Mouse (Mus musculus) liver (tissue): ENCODE measurements around the gene Hsdl2.
"Not testable (repeated sequence)": the region's sequence is repeated elsewhere in the genome, so short reads cannot be mapped to it uniquely, and the experiment has no call there.

Experiments used
- DNase-seq: peaks from one replicate; pipeline ENCODE4 v3.0.0-alpha.2; 2020; ENCODE audit warnings: mixed read lengths

The Hsdl2 gene

DNA sequence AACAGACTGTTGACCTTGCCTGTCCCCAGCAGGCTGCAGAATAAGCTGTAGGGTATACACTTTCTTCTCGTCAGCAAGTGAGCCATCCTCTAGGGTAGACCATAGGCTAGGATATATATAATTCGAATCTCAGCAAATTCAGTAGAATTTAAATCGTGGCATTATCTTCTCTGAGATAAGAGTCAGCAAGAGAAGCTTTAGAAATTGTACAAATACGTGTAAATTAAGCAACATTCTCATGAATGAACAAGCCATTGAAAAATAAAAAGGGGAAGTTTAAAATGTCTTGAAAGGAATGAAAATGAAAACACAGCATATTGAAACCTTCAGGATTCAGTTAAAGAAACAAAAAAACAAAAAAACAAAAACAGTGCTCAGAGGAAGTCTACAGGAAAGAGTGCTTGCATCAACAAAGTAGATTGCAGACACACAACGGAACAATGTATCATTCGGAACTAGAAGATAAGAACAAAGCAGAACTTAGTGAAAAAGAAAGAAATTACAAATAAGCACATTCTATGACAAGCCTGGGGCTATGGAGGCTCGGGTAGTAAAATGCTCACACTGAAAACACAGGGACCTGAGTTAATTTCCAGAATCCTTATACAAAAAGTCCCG lies 15.7 kb upstream of the Hsdl2 start:
- no peak for DNase-seq

DNA sequence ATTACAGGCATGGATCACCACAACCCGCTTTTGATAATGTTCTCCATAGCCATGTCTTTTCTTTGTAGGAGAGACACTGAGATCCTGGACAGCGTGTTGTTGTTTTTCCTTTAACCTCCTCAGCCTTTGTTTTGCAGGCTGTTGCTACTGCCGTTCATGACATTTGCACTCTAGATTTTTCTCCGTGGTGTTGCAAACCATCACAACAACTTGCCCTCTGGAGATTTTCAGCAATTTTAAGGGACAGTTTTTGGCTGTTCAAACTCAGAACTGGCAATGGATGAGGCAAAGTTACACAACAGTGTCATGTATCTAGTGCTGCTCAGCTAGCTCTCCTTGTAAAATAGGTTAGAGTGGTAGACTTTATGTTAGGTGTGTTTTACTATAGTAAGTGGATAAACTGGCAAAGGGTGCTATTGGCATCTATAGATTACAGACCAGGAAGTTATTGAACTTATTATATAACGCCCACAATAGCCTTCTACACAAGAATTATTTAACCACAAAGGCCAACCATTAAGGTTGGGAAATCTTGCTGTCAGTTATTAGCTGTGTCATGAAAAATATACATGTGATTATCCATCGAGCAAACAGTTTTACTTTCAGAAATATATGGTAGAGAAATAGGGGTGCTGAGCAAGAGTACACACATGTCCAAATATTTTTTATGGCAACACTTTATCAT lies 13.6 kb upstream of the Hsdl2 start:
- no peak for DNase-seq

DNA sequence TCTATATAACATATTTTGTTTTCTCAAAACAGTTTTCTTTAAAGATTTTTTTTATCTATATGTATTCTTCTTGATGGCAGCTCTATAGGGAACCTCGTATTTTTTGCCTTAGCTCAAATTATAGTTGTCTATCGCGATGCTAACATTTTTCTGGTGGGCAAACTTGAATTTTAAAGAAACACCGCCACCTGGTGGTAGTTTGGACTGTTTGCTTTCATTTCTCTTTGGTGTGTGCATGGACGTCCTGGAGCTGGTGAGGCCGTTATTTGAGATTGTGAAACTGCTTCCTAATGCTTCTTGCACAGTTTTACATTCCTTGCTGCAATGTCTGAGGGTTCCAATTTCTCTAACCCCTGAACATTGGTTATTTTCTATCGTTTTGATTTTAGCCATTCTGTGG lies 11.8 kb upstream of the Hsdl2 start:
- peak; percentile 80 for DNase-seq

DNA sequence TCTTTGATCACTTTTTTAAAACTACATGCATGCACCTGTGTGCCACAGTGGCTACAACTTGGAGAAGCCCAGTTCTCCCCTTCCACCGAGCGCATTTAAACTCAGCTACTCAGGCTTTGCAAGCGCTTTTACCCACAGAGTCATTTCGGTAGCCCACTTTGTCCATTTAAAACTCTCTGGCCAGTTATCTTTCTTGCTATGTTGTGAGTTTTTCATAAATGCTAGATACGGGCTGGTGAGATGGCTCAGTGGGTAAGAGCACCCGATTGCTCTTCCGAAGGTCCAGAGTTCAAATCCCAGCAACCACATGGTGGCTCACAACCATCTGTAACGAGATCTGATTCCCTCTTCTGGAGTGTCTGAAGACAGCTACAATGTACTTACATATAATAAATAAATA lies 10.8 kb upstream of the Hsdl2 start:
- not testable (repeated sequence) for DNase-seq

DNA sequence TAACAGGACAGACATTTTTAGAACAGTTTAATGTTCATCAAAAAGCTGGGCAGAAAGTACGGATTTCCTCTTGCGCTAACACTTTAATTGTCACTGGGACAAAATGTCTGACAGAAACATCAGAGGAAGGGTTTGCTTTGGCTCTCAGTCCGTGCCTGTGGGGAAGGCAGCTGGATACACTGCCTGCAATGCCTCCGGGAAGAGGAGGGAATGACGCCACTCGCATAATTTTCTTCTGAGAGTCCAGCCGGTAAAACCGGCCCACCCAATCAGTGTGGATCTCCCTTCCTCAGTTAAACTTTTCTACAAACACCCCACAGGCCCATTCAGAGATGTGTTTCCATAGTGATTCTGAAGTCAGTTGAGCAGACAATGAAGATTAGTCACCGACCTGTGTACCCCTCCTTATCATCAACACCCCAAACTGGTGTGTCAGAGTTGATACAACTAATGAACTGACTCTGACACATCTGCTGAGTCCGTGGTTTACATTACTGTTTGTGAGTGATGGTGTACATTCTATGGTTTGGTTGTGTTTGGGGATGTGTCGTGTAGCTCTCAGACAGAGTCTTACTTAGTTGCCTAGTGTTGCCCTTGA lies 8.7 kb upstream of the Hsdl2 start:
- DNase-seq: peak; percentile 19

DNA sequence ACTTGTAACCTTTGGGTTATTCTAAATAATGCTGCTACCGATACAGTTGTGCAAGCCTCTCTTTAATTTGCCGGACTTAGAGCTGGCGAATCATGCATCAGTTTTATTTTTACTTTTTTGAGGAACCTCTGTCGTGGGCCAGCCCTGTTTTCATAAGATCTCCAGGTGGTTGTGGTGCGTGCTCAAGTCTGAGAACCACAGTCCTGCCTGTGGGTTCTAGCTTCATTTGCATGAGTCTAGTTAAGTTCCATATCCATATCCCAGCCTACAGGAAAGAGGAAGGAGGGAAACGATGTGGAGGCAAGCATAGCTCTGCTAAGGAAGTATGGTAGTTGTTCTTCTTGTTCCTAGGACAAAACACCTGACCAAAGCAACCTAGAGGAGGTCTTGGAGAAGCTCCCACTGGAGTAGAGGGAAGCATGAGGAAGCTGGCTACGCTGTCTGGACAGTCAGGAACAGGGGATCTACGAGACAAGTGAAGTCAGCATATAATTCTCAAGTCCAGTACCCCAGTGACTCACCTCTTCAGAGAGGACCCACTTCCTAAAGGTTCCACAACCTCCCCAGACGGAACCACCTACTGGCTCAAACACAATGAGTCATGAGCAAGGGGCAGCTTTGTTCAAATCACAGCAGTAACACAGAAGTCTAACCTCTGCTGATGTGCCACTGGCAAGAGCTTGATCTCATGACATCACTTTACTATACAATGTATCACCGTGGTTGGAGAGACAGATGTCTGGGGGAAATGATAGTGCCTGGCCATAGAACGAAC lies 6.0 kb upstream of the Hsdl2 start:
- no peak for DNase-seq

DNA sequence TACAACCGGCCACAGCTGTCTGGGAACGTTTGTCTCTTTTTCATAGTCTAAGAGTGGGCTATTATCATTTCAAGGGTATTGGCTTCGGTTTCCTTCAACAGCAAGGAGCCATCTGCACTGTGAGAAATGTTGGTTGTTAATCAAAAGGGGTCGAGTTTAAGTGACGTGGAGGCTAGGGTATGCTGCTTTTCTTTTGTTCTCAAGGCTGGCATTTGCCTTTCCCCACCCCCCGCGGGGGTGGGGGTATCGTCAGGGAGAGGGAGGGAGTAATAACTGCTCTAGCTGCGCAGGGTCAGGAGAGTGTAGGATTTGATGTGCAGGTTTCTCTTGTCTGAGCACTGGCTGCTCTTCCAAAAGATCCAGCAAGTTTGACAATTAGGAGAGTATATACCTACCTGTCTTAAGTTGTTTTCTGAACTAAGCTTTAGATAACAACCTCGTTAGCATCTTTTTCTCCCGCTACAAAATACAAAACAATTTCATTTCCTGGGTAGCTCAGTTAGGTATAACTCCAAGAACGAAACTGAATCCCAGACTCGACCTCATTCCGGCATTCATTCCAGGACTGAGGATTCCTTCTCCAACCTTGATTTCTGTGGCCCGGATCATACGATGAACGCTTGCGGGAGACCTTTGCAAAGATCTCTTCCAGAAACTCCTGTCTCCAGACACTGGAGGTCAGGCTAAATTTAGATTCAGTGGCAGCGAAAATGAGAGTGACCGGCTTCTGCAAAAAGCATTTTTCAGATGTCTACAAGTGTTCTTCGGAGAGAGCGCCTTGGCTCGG lies 675 bp upstream of the Hsdl2 start:
- DNase-seq: peak; percentile 52

DNA sequence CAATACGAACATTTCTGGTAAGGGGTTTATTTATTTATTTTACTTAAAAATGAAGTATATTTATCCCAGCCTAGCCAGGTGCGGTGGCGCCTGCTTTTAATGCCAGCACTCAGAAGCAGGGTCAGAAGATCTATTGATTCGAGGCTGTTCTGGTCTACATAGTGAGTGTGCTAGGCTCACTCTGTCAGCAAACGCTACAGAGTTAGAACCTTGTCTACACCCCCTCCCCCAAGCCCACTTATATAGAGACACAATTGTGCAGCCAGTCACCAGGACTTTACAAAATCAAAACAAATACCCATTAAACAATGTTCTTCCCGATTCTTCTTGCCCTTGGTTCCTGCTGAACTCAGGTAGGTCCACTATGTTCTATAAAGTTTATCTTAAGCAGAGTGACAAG lies 823 bp downstream of the Hsdl2 start:
- no peak for DNase-seq

DNA sequence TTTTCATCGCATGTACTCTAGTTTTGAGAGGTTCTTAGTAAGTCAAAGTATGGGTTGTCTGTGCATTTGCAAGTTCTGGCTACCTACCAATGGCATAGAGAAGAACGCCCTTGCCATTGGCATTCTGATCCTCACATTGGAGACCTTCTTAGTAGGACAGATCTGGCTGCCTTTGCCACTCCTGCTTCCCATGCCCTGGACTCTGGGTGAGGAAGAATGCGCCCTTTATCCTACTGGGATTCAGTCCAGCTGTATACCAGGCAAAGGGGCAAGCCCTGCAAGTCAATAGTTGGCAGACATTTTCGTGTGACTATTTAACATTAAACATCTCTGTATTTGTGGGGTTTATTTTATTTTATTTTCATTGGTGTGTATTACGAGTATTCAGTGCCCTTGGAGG lies 3.7 kb downstream of the Hsdl2 start:
- DNase-seq: no peak

DNA sequence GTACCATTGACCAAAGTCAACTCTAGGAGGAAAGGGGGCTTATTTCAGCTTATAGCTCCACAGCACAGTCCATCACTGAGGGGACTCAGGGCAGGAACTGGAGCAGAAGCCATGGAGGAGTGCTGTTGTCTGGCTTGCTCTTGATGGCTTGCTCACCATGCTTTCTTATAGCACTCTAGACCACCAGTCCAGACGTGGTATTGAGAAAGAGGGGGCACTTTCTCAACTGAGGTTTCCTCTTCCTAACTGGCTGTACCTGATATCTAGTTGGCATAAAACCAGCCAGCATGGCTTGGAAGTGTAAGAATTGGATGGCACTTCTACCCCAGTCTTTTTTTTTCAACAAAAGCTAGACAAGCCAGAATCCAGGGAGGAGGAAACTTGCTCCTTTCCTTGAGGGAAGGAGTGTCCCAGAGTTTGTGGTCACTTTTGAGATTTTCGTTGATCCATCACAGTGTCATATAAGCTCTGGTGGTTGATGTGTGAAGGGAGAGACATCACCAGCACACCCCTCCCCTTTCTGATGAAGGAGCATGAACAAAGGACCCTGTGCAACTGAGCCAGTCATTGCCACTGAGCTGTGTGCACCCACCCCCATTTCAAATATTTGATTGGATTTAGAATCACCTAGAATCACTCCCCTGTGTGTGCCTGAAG lies 6.0 kb downstream of the Hsdl2 start:
- DNase-seq: no peak

DNA sequence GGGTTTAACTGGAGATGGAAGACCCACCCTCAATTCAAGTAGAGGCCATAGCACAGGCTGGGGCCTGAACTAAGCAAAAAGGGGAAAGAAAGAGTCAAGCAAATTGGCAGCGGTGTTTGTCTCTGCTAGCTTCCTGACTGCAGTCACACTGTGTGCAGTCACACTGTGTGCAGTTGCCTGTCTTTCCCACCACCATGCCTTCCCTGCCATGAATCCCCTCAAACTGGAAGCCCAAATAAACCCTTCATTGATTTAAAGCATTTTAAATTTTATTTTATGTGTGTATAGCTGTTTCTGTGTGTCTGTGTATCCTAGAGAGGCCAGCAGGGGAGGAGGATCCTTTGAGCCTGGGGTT lies 6.5 kb downstream of the Hsdl2 start:
- DNase-seq: no peak

DNA sequence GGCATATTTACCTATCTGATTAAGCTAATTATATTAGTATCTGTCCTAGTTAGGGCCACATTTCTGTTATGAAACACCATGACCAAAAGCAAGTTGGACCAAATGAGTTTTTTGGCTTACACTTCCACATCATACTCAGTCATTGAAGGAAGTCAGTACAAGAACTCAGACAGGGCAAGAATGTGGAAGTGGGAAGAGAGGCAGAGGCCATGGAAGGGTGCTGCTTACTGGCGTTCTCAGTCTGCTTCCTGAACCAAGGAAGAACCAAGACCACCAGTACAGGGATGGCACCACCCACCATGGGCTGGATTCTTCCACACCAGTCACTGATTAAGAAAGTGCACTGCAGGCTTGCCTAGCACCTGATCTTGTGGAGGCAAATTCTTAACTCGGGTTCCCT lies 13.3 kb downstream of the Hsdl2 start:
- DNase-seq: no peak

DNA sequence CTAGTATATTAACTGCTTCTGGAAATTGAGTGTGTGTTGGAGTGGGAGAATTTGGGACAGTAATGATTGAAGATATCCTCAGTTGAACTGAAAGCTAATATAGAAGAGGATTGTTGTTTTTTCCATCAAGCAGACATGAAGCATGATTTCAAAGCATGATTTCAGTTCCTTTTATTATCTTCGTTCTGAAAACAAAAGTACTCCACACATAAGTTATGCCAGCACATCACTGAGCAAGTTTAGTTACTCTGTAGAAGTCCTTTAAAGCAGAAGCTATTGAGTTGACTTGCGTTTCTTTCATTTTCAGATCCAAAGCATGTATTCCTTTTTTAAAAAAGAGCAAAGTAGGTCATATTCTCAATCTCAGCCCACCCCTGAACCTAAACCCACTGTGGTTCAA lies 15.2 kb downstream of the Hsdl2 start:
- no peak for DNase-seq

DNA sequence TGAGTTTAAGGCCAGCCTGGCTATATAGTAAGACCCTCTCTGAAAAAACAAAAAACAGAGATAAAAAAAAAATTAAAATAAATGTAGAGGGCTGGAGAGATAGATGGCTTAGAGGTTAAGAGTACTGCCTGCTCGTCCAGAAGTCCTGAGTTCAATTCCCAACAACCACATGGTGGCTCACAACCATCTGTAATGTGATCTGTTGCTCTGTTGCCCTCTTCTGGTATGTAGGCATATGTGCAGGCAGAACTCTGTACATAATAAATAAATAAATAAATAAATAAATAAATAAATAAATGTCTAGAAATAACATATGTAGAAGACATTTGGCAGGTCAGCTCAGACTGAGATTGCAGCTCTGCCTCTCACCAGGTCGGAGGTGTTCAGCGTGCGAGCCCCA lies 21.3 kb downstream of the Hsdl2 start:
- DNase-seq: no peak

DNA sequence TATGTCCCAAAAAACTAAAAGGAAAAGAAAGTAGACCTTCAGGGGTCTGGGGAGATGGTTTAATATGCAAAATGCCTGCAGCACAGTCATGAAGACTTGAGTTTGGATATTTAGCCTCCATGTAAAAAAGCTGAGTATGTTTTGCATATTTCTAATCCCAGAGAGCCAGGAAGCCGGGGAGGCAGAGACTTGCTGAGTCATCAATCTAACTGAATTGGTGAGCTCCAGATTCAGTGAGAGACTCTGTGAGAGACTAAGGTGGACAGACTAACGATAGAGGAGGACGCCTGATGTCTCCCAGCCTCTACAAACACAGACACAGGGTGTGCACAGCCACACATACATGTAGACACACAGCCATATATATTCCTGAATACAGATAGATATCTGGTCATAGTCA lies 23.5 kb downstream of the Hsdl2 start:
- DNase-seq: no peak

DNA sequence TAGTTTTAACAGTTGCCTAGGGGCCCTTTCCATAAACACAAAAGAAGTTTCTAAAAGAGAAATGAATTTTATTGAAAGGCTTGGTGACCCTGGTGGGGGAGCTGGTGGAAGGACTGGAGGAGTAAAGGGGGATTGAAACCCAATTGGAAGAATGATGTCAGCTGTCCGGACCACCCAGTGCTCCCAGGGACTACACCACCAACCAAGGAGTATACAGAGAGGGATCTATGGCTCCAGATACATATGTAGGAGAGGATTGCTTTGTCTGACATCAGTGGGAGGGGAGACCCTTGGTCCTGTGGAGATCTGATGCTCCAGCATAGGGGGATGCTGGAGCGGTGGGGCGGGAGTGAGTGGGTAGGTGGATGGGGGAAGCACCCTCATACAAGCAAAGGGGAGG lies 24.1 kb downstream of the Hsdl2 start:
- no peak for DNase-seq

DNA sequence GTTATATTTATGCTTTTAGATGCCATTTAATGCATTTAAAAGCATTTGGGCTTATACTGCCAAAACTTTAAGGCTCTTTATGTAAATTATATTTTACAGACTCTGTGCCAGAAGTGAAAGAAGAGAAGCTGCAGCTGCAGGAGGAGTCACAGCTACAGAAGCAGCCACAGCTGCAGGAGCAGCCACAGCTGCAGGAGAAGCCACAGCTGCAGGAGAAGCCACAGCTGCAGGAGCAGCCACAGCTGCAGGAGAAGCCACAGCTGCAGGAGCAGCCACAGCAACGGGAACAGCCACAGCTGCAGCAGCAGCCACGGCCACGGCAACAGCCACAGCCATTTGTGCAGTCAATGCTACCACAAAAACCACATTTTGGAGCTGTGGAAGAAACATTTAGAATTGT lies 29.0 kb downstream of the Hsdl2 start:
- no peak for DNase-seq

DNA sequence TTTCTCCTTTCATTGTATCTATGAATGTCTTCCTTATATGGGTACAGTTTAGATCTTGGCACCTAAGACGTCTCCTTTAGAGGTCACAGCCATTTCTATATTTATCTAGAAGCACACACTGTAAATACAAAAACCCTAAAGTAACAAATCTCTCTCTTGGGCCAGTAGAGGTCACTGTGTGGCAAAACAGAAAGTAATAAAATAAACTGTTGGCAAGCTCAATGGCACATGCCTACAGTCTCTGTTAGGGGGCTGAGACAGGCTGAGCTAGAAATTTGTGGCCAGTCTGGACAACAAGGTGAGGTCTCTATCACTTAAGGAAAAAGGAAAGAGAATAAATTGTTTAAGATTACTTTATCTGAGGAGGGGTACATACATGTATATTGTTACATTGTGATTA lies 33.6 kb downstream of the Hsdl2 start:
- DNase-seq: no peak

DNA sequence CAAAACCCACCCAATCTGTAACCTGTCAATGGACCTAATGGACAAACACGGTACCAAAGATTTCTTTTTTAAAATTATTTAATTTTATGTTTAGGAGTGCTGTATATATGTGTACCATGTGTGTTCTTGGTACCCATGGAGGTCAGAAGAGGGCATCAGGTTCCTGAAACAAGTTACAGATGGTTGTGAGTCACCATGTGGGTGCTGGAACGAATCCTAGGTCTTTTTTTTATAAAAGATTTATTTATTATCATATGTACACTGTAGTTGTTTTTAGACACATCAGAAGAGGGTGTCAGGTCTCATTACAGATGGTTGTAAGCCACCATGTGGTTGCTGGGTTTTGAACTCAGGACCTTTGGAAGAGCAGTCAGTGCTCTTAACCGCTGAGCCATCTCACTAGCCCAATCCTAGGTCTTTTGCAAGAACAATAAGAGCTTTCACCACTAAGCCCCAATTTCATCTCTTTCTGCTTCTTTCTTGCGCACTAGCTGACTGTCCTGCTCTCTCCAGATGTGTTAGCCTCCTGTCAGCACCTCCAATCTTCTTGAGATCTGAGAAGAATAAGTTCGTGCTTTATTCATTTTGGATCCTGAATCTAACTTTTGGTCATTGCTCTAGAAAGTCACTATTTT lies 38.4 kb downstream of the Hsdl2 start:
- no peak for DNase-seq

DNA sequence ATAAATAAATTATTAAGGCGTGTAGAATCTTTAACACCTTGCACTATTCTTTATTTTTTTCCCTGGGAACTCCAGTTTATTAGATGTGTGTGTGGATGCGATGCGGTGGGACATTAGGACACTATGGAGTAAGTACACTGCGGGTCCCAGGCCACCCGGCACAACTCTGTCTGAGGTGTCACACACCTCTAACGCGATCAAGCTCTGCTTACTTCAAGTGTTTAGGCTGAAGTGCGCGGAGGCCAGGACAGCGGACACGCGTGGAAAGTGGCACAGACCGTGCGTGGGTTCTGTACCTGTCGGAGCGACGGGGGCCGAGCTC lies 44.3 kb downstream of the Hsdl2 start:
- no peak for DNase-seq

DNA sequence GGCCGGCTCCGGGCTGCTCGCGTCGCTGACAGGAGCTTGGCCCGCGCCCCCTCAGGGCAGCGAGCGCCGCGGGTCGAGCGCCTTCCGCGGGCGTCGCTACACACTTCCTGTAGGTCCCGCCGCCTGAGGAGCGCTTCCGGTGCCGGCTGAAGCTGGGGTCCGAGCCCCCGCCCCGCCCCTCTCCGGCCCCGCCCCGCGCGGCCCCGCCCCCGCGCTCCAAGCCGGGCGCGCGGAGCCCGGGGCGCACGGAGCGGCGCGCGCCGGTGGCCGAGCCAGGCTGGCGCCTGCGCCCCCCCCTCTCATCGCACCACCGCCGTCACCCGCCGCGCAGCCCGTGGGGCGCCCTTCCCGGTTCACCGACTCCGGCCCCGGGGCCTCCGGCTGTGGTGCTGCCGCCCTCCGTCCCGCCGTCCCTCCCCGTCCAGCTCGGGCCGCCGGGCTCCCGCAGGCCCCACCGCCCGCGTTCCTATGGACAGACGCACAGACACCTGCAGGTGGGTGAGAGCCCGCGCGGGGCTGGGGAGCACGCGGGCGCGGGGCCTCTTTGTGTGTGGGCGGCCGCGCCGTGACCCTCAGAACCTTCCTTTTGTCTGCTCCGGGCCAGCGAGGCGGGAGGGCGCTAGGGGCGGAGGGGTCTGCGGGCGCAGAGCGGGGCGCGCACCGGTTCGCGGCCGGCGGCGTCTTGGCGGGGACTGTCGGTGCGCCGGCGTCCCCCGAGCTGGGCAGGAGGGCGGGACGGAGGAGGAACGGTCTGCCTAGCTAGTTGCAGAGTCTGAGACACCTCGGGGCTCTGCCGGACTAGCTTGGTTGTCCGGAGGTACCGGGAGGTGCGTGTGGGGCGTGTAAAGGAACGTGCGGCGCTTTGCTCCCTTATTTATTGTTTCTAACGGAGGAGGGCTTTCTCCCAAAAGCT lies 44.9 kb downstream of the Hsdl2 start, which contains the start of gene E130308A19Rik:
Gene E130308A19Rik (plus strand): TSS at position 214 of the 913 bp plus-strand sequence.
- peak; percentile 91 for DNase-seq
